Mouse (Mus musculus) liver, embryonic 12.5 days (tissue): ENCODE results near the gene Tbc1d22a. TPM values are rescaled to one million over a fixed set of nuclear protein-coding genes. Genes with fewer than 3 reads are reported as not detected.
"Not testable (repeated sequence)": the region's sequence is repeated elsewhere in the genome, so short reads cannot be mapped to it uniquely, and the experiment has no call there.

ENCODE experiments used
- ATAC-seq: fragments of 200-750 bp; cut with Nextera tagmentation; 2 replicates; pipeline ENCODE4 v1.8.0; 2017; ENCODE audit warnings: moderate number of reproducible peaks, mild to moderate bottlenecking, moderate library complexity
- H3K27ac ChIP-seq: fragments of 300-500 bp; sonication (generic); 2 replicates; pipeline ENCODE4 v1.5.1; 2016; ENCODE audit warnings: mild to moderate bottlenecking
- H3K27me3 ChIP-seq: fragments of 300-500 bp; sonication (generic); replicated peaks from 2 replicates; pipeline ENCODE4 v1.6.1; 2016; ENCODE audit warnings: mild to moderate bottlenecking, moderate library complexity
- H3K36me3 ChIP-seq: fragments of 300-500 bp; sonication (generic); 2 replicates; pipeline ENCODE4 v1.6.1; 2016; ENCODE audit warnings: mild to moderate bottlenecking, moderate library complexity
- H3K4me1 ChIP-seq: fragments of 300-500 bp; sonication (generic); 2 replicates; pipeline ENCODE4 v1.6.1; 2016
- H3K4me2 ChIP-seq: fragments of 300-500 bp; sonication (generic); 2 replicates; pipeline ENCODE4 v1.6.1; 2016; ENCODE audit warnings: mild to moderate bottlenecking, moderate library complexity
- H3K4me3 ChIP-seq: fragments of 300-500 bp; sonication (generic); 2 replicates; pipeline ENCODE4 v1.5.1; 2016; ENCODE audit warnings: mild to moderate bottlenecking, moderate library complexity
- H3K9ac ChIP-seq: fragments of 300-500 bp; sonication (generic); 2 replicates; pipeline ENCODE4 v1.6.1; 2016; ENCODE audit warnings: mild to moderate bottlenecking, moderate library complexity
- H3K9me3 ChIP-seq: fragments of 300-500 bp; sonication (generic); replicated peaks from 2 replicates; pipeline ENCODE4 v1.6.1; 2016; ENCODE audit warnings: mild to moderate bottlenecking, moderate library complexity
- whole genome bisulfite sequencing: fragments of 180-500 bp; shearing (Covaris S2); methylation state at CpG from one replicate; pipeline ENCODE4 v1.1.7; 2016; ENCODE audit not compliant: insufficient replicate concordance; 5-methylcytosine and 5-hydroxymethylcytosine counted together
- polyA plus RNA-seq: library from polyadenylated mRNA; unstranded; fragments of >200 nt; fragmentation: Nextera tagmentation; extraction: Ambion mirVana; gene quantifications from 2 replicates; pipeline ENCODE4 v1.2.1, GENCODE M21; 2016

Tbc1d22a gene
- polyA plus RNA-seq, 1 experiment from 2014 or later: 9.2 TPM

DNA sequence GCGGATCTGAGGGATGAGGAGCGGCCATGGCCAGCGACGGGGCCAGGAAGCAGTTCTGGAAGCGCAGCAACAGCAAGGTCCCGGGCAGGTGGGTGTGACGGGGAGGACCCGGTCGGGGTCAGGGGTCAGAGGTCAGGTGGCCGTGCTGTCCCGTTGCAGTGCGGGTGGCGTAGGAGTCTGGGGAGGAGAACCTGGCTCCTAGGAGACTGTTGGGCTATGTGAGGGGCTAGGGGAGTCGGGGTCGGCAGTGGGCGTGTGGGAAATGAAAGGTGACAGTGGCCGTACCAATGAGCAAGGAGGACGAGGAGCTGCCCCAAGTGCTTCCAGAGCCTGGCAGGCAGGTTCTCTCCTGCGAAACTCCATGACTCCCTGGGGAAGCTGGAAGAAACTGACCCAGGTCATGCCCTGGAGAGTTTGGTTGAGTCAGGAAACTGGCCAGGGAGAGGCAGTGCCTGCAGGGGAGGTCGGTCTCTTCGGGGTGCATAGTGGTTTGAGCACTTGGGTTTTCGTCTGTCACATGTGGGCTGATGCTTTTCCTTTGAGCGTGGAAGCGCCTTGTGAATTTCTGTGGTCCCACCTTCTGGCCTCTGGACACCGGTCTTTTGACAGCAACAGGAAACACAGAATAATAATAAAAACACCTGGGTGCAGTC, 416 bp downstream of the Tbc1d22a start:
- 9% methylated on average over 25 of the region's 25 CpGs for WGBS
- Histone ChIP-seq H3K4me2 (peak overlapping the region; percentile 97), H3K36me3 (peaks cover 15% of the 10 kb centered on the region; the same call in 1 of the 2 replicates), H3K27me3 (no peaks in the 10 kb centered on the region), H3K4me1 (peaks cover 38% of the 10 kb centered on the region), H3K9ac (peak overlapping the region; percentile 88), H3K9me3 (no peaks in the 10 kb centered on the region), H3K27ac (peak overlapping the region; percentile 83), H3K4me3 (peak overlapping the region; percentile 95)
- peak; percentile 64; the same call in 1 of the 2 replicates for ATAC-seq

DNA sequence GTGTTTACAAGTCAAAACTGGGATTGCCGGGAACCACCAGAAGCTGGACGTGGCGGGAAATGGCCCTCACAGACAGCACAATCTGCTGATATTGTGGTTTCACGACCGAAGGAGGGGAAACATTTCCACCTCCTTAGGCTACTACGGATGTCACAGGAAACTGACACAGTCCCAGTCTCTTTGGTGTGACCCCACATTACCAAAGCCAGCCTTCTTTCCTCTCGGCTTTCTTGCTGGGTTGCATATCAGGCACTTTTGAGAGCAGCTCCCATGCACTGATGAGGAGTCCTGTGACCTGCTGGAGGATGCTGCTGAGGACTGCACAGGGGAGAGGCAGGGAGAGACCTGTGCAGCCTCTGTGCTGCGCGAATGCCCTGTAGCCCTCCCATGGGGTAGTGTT, 2.4 kb downstream of the Tbc1d22a start:
- not testable (repeated sequence) for H3K9ac ChIP-seq, ATAC-seq, H3K9me3 ChIP-seq, H3K4me3 ChIP-seq, H3K36me3 ChIP-seq, H3K27me3 ChIP-seq, H3K4me2 ChIP-seq
- Histone ChIP-seq H3K27ac (0 out of 2 replicates have a peak overlapping the region, but pooled peaks have one; percentile 21), H3K4me1 (peaks cover 38% of the 10 kb centered on the region)
- WGBS: 58% methylated on average over 9 of the region's 9 CpGs

DNA sequence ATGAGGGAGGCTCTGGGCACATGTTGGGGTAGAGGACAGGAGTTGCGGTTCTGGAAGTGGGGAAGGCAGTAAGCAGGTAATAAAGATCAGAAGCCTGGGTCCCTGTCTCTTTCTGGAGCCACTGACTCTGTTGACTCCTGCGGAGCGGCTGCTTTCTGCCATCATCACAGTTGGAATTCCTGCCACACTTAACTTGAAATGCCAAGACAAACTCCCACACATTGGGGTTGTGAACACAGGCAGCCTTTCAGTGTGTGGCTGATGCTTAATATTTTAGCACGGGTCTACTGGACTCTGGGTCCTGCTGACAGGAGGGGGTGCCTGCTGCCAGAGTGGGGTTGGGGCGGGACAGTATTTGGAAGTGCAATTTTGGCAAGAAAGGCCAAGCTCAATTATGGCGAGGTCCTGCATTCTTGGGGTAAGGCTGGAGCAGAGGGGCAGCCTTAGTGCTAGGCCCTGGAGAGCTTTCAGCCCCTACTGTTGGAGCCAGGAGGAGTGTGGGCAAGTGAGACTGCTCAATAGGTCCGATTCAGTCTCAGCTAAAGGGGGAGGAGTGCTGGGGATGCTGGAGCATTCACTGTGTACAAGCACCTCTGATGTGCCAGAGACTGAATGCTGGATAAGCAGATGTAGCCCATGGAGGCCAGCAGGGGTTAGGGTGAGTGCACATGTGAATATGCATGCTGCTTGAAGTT, 5.4 kb downstream of the Tbc1d22a start:
- Histone ChIP-seq H3K4me1 (peaks cover 27% of the 10 kb centered on the region), H3K9me3 (peaks cover 4% of the 10 kb centered on the region; the same call in 1 of the 2 replicates), H3K4me2 (no peak overlapping the region), H3K27me3 (no peaks in the 10 kb centered on the region), H3K27ac (peak overlapping the region; percentile 5; the same call in 1 of the 2 replicates), H3K9ac (no peak overlapping the region), H3K4me3 (no peak overlapping the region), H3K36me3 (peaks cover 4% of the 10 kb centered on the region; the same call in 1 of the 2 replicates)
- ATAC-seq: no peak
- 73% methylated on average over 7 of the region's 7 CpGs for WGBS

DNA sequence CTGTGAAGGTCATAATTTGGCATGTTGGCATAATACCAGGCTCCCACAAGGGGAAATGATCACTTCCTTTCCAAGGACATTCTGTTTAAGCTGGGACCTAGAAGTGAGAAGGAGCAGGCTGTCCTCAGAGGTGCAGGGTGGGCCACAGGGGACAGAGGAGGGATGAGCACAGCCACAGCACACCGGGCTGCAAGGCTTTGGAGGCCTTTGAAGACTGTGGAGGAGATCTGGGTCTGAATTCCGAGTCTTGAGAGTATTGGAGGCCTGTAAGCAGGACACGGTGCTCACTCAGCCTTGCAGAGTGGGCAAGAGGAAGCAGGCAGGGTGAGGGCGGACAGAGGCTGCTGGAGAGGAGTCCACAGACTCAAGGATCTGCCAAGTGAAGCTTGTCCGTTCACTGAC, 6.0 kb downstream of the Tbc1d22a start:
- H3K4me2 ChIP-seq: no peak overlapping the region
- no peaks in the 10 kb centered on the region for H3K27me3 ChIP-seq
- peaks cover 4% of the 10 kb centered on the region; the same call in 1 of the 2 replicates for H3K36me3 ChIP-seq
- ATAC-seq: no peak
- no peak overlapping the region for H3K4me3 ChIP-seq
- peaks cover 24% of the 10 kb centered on the region for H3K4me1 ChIP-seq
- peaks cover 4% of the 10 kb centered on the region; the same call in 1 of the 2 replicates for H3K9me3 ChIP-seq
- no peak overlapping the region for H3K9ac ChIP-seq
- WGBS: 66% methylated on average over 5 of the region's 5 CpGs
- peak overlapping the region; percentile 5; the same call in 1 of the 2 replicates for H3K27ac ChIP-seq

DNA sequence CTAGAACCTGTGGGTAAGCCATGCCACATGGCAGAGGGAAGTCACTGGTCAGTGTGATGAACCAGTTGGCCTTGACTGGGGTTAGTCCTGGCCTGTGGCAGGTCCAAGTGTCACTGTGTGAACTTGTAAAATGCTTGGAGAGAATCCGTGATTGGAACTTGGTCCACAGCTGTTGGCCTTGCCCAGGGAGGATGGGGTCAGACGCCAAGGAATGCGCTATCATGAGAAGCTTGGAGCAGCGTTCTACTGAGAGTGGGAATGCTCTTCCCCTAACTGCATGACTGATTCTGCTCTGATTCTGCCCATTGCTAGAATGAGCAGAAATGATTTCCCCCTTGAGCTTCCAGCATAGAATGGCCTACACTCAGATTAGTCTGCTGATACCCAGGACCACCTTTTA, 6.5 kb downstream of the Tbc1d22a start:
- H3K27me3 ChIP-seq: no peaks in the 10 kb centered on the region
- H3K4me2 ChIP-seq: no peak overlapping the region
- ATAC-seq: no peak
- H3K27ac ChIP-seq: no peak overlapping the region; the same call in 1 of the 2 replicates
- 78% methylated on average over 4 of the region's 4 CpGs for WGBS
- H3K9ac ChIP-seq: no peak overlapping the region
- peaks cover 4% of the 10 kb centered on the region; the same call in 1 of the 2 replicates for H3K36me3 ChIP-seq
- H3K9me3 ChIP-seq: peaks cover 4% of the 10 kb centered on the region; the same call in 1 of the 2 replicates
- no peak overlapping the region for H3K4me3 ChIP-seq
- H3K4me1 ChIP-seq: peaks cover 20% of the 10 kb centered on the region

DNA sequence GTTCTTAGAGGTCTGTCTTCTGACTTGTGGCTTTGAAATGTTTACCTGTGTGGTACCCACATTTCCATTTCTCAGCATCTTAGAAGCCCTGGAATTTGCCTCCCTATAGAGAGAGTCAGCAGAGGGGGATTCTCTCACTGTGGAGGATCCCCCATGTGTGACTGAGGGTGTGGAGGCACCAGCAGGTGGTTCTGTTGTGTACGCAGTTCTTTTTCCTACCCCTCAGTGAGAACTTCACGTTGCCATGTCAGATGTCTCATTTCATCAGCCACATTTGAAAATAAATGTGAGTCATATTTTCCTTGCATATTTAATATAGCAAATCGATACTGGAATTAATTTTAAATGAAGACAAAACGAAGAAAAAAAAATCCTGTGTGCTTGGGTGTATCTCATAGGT, 7.1 kb downstream of the Tbc1d22a start:
- peaks cover 4% of the 10 kb centered on the region; the same call in 1 of the 2 replicates for H3K36me3 ChIP-seq
- H3K27ac ChIP-seq: no peak overlapping the region
- no peak for ATAC-seq
- H3K9ac ChIP-seq: no peak overlapping the region
- H3K4me3 ChIP-seq: no peak overlapping the region
- H3K27me3 ChIP-seq: no peaks in the 10 kb centered on the region
- 75% methylated on average over 4 of the region's 4 CpGs for WGBS
- H3K4me2 ChIP-seq: no peak overlapping the region
- peaks cover 18% of the 10 kb centered on the region for H3K4me1 ChIP-seq
- H3K9me3 ChIP-seq: peaks cover 4% of the 10 kb centered on the region; the same call in 1 of the 2 replicates

DNA sequence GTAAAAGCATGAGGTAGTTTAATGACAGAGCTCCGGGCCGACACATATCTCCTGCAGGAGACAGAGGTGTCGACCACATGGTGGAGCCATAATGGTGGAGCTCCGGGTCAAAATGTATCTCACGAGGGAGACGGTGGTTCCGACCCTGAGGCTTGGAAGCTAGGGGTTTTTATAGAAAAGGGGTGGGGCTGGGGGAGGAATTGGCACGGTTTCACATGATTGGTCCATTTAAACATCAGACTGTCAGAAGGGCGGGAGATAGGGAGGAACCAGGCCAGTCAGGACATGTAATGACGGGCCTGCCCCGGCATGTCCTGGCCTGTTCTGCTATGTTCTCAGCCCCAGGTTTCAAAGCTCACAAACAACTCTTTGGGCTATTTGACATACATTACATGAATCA, 7.6 kb downstream of the Tbc1d22a start:
- not testable (repeated sequence) for H3K9me3 ChIP-seq, H3K4me2 ChIP-seq, H3K27ac ChIP-seq, ATAC-seq, H3K9ac ChIP-seq, H3K36me3 ChIP-seq, H3K27me3 ChIP-seq, H3K4me3 ChIP-seq
- peaks cover 16% of the 10 kb centered on the region; the same call in 1 of the 2 replicates for H3K4me1 ChIP-seq
- WGBS: 81% methylated on average over 11 of the region's 11 CpGs

DNA sequence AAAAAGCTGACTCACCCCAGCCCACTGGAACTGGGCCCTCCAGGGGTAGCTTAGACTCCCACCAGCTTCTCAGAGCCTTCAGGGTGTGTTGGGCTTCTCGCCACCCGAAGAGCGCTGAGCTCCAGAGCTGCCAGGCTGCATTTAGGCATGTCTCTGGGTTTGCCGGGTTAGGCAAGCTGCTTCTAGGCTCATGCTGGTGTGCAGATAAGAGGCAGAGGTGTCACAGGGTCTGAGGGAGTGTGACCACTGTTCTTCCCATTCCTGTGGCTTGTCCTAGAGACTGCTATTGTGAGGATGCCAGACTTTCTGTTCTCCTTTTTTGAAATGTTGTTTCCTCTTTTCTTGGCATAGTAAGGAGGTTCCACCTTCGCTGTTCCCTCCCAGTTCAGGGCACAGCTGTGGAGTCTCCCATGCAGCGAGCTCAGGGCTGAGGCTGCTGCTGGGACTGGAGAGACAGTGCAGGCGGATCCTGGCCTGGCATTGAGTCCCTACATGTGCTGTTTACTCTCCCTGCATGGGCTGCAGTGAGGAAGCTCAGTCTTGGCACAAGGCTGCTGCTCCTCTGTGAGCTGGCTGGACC, 10.8 kb downstream of the Tbc1d22a start:
- WGBS: 43% methylated on average over 7 of the region's 7 CpGs

DNA sequence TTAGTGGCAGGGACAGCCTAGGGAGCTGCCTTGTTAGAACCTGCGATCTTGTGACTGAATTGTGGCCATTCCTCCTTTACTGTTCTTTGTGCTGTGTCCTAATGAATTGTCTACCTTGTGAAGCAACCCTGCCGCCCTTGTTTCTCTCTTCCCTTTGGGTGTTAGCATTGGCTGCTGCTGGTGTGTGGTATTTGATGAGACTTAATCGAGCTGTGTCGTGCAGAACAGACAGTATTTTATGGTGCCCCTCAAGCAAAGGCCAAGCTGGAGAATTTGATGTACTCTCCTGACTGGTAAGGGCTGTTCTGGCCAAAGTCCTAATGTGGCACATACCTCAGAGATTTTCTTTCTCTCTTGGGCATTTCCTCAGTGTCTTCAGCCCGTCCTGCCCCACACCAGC, 12.0 kb downstream of the Tbc1d22a start:
- H3K4me1 ChIP-seq: peaks cover 27% of the 10 kb centered on the region
- H3K9ac ChIP-seq: no peak overlapping the region
- H3K27ac ChIP-seq: no peak overlapping the region
- H3K27me3 ChIP-seq: no peaks in the 10 kb centered on the region
- H3K36me3 ChIP-seq: peaks cover 4% of the 10 kb centered on the region; the same call in 1 of the 2 replicates
- H3K9me3 ChIP-seq: peaks cover 4% of the 10 kb centered on the region; the same call in 1 of the 2 replicates
- 76% methylated on average over 5 of the region's 5 CpGs for WGBS
- no peak overlapping the region for H3K4me3 ChIP-seq
- ATAC-seq: no peak
- no peak overlapping the region for H3K4me2 ChIP-seq

More for the DNA sequence above, 10.8 kb downstream of the Tbc1d22a start:
- Histone ChIP-seq H3K27ac (no peak overlapping the region), H3K9ac (no peak overlapping the region), H3K4me3 (no peak overlapping the region), H3K4me2 (no peak overlapping the region), H3K4me1 (peaks cover 27% of the 10 kb centered on the region), H3K9me3 (peaks cover 4% of the 10 kb centered on the region; the same call in 1 of the 2 replicates), H3K36me3 (peaks cover 4% of the 10 kb centered on the region; the same call in 1 of the 2 replicates), H3K27me3 (no peaks in the 10 kb centered on the region)
- ATAC-seq: peak; percentile 62

DNA sequence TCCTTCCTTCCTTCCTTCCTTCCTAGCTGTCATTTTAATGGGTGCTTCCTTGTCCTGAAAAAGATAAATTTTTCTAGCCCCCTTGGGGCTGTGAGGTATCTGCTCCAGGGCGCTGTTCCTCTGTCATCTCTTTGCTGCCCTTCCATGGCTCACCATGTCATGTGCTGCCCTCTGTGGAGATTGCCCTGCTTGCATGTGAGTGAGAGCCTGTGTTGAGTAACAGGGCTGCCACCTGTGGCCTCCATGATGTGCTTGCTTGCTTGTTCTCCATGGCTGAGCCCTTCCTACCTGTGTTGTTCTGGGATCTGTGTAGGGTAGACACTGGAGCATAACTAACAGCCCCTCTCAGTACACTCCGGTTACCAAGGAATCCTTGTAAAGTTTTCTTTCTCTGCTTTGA, 12.7 kb downstream of the Tbc1d22a start:
- no peak overlapping the region for H3K4me3 ChIP-seq
- ATAC-seq: no peak
- peaks cover 4% of the 10 kb centered on the region; the same call in 1 of the 2 replicates for H3K9me3 ChIP-seq
- no peak overlapping the region for H3K9ac ChIP-seq
- peaks cover 27% of the 10 kb centered on the region for H3K4me1 ChIP-seq
- WGBS: 76% methylated on average over 2 of the region's 2 CpGs
- H3K4me2 ChIP-seq: no peak overlapping the region
- no peaks in the 10 kb centered on the region for H3K27me3 ChIP-seq
- H3K27ac ChIP-seq: no peak overlapping the region
- peaks cover 4% of the 10 kb centered on the region; the same call in 1 of the 2 replicates for H3K36me3 ChIP-seq

DNA sequence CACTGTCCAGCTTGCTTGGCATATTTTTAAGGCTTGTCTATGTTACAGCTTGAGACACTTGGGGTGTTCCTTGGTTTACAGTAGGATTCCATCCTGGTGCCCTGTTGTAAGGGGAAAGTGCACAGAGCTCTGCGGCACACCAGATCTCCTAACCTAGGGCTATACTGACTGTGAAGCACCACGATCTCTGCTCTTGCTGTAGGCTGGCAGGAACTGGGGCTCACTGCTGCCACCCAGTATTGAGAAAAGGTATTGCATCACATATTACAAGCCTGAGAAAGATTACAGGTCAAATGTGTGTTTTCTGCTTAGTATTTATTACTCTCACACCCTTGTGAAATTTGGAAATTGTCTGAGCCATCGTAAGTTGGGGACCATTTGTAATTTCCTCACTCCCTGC, 13.9 kb downstream of the Tbc1d22a start:
- 34% methylated on average over 3 of the region's 3 CpGs for WGBS
- Histone ChIP-seq H3K4me3 (no peak overlapping the region), H3K4me1 (peaks cover 27% of the 10 kb centered on the region), H3K9ac (no peak overlapping the region), H3K27me3 (no peaks in the 10 kb centered on the region), H3K36me3 (peaks cover 4% of the 10 kb centered on the region; the same call in 1 of the 2 replicates), H3K9me3 (peaks cover 3% of the 10 kb centered on the region; the same call in 1 of the 2 replicates), H3K27ac (no peak overlapping the region), H3K4me2 (no peak overlapping the region)
- ATAC-seq: no peak

DNA sequence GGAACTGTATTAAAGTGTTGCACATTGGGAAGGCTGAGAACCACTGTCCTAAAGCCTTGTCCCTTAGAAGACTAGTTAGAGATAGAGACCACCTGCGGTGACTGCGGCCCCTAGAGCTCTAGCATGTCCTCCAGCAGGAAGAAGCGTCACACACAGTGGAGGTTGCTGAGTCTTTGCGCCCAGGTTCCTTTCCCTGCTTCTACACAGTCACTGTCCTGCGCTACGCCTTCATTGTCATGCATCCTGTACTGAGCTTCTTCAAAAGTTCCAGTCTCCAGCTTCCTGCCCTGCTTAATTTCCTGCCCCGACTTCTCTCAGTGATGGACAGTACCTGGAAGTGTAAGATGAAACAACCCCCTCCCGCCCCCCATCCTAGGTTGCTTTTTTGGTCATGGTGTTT, 14.8 kb downstream of the Tbc1d22a start:
- Histone ChIP-seq H3K27ac (no peak overlapping the region), H3K36me3 (no peaks in the 10 kb centered on the region), H3K27me3 (no peaks in the 10 kb centered on the region), H3K9ac (no peak overlapping the region), H3K4me2 (no peak overlapping the region), H3K4me3 (no peak overlapping the region), H3K4me1 (peaks cover 26% of the 10 kb centered on the region), H3K9me3 (no peaks in the 10 kb centered on the region)
- WGBS: 80% methylated on average over 8 of the region's 8 CpGs
- no peak for ATAC-seq
